Mouse (Mus musculus) lung, adult 2 months (tissue): ENCODE data around the gene Wasf1. TPM values are rescaled to one million over a fixed set of nuclear protein-coding genes. Genes with fewer than 3 reads are reported as not detected.

Experiments
- DNase-seq: peaks from one replicate; pipeline ENCODE4 v3.0.0; 2022
- H3K4me1 ChIP-seq: fragments of 200-500 bp; 2 replicates; pipeline ENCODE4 v1.6.1; 2011; ENCODE audit warnings: low read length; ENCODE audit not compliant: control insufficient read depth, insufficient read depth
- H3K4me3 ChIP-seq: fragments of 200-500 bp; replicated peaks from 2 replicates; pipeline ENCODE3; 2011; ENCODE audit warnings: low read depth, mild to moderate bottlenecking, control low read depth, low read length; ENCODE audit errors: extremely low read depth
- CTCF ChIP-seq: fragments of 200-500 bp; IDR thresholded peaks from 2 replicates; pipeline ENCODE4 v1.5.1; 2011; ENCODE audit warnings: mild to moderate bottlenecking, low read length, control low read depth; ENCODE audit not compliant: insufficient read depth
- POLR2A ChIP-seq: fragments of 200-500 bp; IDR thresholded peaks from 2 replicates; pipeline ENCODE4 v1.6.1; 2011; ENCODE audit warnings: low read depth, mild to moderate bottlenecking, control low read depth, low read length, borderline replicate concordance; ENCODE audit errors: extremely low read depth
- WGBS: fragments of 180-500 bp; shearing (Covaris S2); methylation state at CpG from one replicate; pipeline ENCODE4 v1.1.7; 2018; 5-methylcytosine and 5-hydroxymethylcytosine counted together
- polyA plus RNA-seq: library from polyadenylated mRNA; depleted of rRNA; stranded (reverse); fragments of >200 nt; gene quantifications from 2 replicates; pipeline ENCODE4 v1.2.3, GENCODE M21; 2012; rRNA removed

Gene Wasf1
- polyA plus RNA-seq, 1 experiment: 0.98 TPM

- Histone ChIP-seq H3K4me3 (no peak overlapping the region), H3K4me1 (no peaks in the 10 kb centered on the region)
- no peak for DNase-seq
- WGBS: 64% methylated on average over 4 of the region's 4 CpGs
- no peak for TF ChIP-seq POLR2A
- no peak for TF ChIP-seq CTCF
These were observed 81.3 kb downstream of the Wasf1 start for GRCm38 (mm10) chr10:40964546-40964945.

DNA sequence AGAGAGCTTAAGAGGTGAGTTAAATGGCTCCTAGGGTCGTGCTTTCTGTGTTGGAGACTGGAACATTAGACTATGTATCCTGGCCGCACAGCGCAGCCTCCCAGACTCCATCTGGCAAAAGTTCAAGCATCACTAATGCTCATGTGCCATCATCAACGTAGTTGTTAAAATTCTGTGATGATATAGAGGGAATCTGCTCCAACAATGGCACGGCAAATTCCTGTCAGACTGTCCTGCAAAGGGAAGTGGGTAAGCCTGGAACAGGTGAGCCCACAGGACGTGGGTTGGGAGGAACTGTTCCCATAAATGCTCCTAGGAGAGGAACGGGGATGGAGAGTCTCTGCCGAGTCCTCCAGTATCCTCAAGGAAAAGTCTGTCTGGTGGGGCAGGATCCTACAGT, 85.3 kb downstream of the Wasf1 start:
- TF ChIP-seq CTCF: no peak
- no peak for TF ChIP-seq POLR2A
- Histone ChIP-seq H3K4me1 (no peaks in the 10 kb centered on the region), H3K4me3 (no peak overlapping the region)
- WGBS: 62% methylated on average over 8 of the region's 8 CpGs
- no peak for DNase-seq

GRCm38 (mm10) chr10:40969372-40970033, 86.2 kb downstream of the Wasf1 start:
- TF ChIP-seq POLR2A (no peak), CTCF (no peak)
- Histone ChIP-seq H3K4me1 (no peaks in the 10 kb centered on the region), H3K4me3 (no peak overlapping the region)
- 13% methylated on average over 16 of the region's 16 CpGs for WGBS
- no peak for DNase-seq

- no peak overlapping the region for H3K4me3 ChIP-seq
- whole genome bisulfite sequencing: 79% methylated on average over 12 of the region's 12 CpGs
- no peak for DNase-seq
- no peak for TF ChIP-seq POLR2A
- H3K4me1 ChIP-seq: no peaks in the 10 kb centered on the region
These were observed 87.4 kb downstream of the Wasf1 start for GRCm38 (mm10) chr10:40970601-40971245.

DNA sequence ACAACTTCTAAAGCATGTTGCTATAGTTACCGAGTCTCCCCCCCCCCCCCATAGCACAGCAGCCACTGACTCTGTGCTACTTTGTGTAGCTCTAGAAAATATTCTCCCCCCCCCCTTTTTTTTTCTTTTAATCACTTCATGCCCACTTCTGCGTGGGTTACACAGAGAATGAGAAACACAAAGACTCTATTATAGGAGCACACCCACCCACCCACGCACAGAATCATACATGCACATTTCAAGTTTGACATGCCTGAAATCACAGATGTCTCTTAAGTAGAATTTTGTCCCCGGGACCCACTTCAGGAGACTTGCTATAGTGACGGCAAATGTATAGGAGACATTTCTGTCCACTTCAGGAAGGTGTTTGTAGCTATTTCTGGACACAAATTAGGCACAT, 88.0 kb downstream of the Wasf1 start:
- no peak for DNase-seq
- Histone ChIP-seq H3K4me3 (no peak overlapping the region), H3K4me1 (no peaks in the 10 kb centered on the region)
- TF ChIP-seq CTCF: no peak
- TF ChIP-seq POLR2A: no peak
- 65% methylated on average over 5 of the region's 5 CpGs for WGBS

- no peak for DNase-seq
- no peak overlapping the region for H3K4me3 ChIP-seq
- TF ChIP-seq POLR2A: no peak
- no peak for TF ChIP-seq CTCF
- H3K4me1 ChIP-seq: no peaks in the 10 kb centered on the region
These were observed 100.5 kb downstream of the Wasf1 start for GRCm38 (mm10) chr10:40983761-40984160.

- Histone ChIP-seq H3K4me1 (no peaks in the 10 kb centered on the region), H3K4me3 (no peak overlapping the region)
- DNase-seq: no peak
- no peak for TF ChIP-seq POLR2A
- 74% methylated on average over 3 of the region's 3 CpGs for WGBS
These were observed 101.3 kb downstream of the Wasf1 start for GRCm38 (mm10) chr10:40984600-40984999.

- 15% methylated on average over 13 of the region's 13 CpGs for WGBS
- no peaks in the 10 kb centered on the region for H3K4me1 ChIP-seq
- no peak for DNase-seq
- H3K4me3 ChIP-seq: no peak overlapping the region
- no peak for TF ChIP-seq CTCF
- TF ChIP-seq POLR2A: no peak
These were observed 102.1 kb downstream of the Wasf1 start for GRCm38 (mm10) chr10:40985350-40985749.

Other genes starting within 250 kb of the Wasf1 start
- 16.9 and 18.2 TPM in 2 replicates for gene Mettl24, start 200.2 kb upstream of the Wasf1 start, polyA plus RNA-seq
- gene Cdc40, start 164 bp upstream of the Wasf1 start, polyA plus RNA-seq: 10.9 and 11.8 TPM in 2 replicates
- not detected in 2 replicates for gene Gpr6, start 188.8 kb downstream of the Wasf1 start, polyA plus RNA-seq